Mouse (Mus musculus): Measurements from ENCODE around the gene Scarb1.
A peak's percentile ranks its signal among the peaks of the same experiment; 100 is the strongest.

DNA sequence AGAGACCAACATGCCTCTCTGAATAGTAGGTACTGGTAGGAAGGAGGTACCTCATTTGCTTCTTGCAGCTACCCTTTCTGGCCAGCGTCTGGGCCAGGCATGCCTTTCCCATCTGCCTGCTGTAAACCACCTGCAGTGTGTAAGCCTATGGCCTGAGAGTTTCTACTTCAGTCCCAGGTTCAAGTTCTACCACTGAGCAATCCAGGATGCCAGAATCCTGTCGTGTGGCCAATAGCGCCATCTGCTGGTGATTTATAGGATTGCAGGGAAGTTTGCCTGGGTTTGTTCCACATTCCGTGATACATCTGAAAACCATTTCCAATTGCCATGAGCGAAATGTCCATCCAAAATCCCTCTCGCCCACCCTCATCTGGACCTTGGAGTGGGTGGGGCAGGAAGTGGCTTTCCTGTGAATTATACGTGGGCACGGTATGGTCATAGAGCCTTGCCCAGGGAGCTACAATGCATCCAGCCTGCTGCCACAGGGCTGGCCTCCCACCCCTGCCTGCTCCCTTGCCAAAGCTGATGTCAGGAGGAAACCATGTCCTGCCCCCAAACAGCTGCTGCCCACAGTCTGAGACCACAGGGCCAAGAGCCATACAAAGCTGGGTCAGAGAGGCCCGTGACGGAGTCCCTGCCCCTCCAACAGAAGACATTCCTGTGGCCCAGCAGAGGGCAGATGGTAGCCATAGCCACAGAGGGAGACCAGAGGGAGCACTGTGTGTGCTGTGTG, 72.7 kb downstream of the Scarb1 start:
- TF ChIP-seq CTCF (IDR thresholded peaks at IDR 0.05; ENCODE audit: extremely low read depth, insufficient read depth, insufficient read length, insufficient replicate concordance) (peak; percentile 83; the same call in 1 of the 2 replicates), POLR2A (IDR thresholded peaks at IDR 0.05; ENCODE audit: low read depth, low read length) (no peak)

Measured in spleen, adult 2 months (tissue).